Mouse (Mus musculus): ENCODE data around the gene Eya4.

Gene Eya4

GRCm38 (mm10) chr10:23063637-23064036 is 286.9 kb downstream of the Eya4 start:
- no peak for DNase-seq (ENCODE audit: low spot score in 2 of 2)

- DNase-seq (ENCODE audit: low spot score in 2 of 2): no peak
These were observed 287.9 kb downstream of the Eya4 start for GRCm38 (mm10) chr10:23062719-23063118.

- no peak for DNase-seq (ENCODE audit: low spot score in 2 of 2)
These were observed 289.9 kb downstream of the Eya4 start for GRCm38 (mm10) chr10:23060694-23061060.

- no peak for DNase-seq (ENCODE audit: low spot score in 2 of 2)
These were observed 290.4 kb downstream of the Eya4 start for GRCm38 (mm10) chr10:23060041-23060693.

GRCm38 (mm10) chr10:23053379-23053915 is 297.1 kb downstream of the Eya4 start:
- DNase-seq (ENCODE audit: low spot score in 2 of 2): no peak

Measured in frontal cortex, postnatal 36 days (tissue).